Mouse (Mus musculus) lung, postnatal 36 days (tissue): Measurements from ENCODE around the gene 4930402F06Rik.
A peak's percentile ranks its signal among the peaks of the same experiment; 100 is the strongest.

Source experiments
- DNase-seq: peaks from one replicate; pipeline ENCODE4 v3.0.0; 2022; ENCODE audit warnings: mixed read lengths

Gene 4930402F06Rik

DNA sequence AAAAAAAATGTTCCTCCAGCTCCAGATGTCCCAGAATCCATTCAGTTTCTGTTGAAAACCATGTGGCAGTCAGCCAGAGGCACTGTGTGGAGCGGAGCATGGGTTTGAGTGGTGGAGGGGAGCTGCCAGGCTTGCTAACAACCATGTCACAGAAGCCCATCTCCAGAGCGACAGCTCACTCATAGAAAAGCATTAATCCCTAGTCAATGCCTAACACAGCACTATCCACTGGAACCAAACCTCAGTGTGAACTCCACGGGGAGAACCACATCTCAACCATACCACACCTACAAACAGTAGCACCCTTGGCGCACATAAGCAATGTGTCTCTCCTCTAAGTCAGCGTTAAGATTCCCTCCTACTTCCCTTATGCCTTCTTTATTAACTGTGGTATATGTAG is at the start of gene 4930402F06Rik:
TSS of gene 4930402F06Rik (minus strand) at position 80 of the 400 bp plus-strand sequence.
- DNase-seq = no peak

GRCm38 (mm10) chr2:35446300-35446699 is 49.3 kb upstream of the 4930402F06Rik start:
- DNase-seq = no peak

DNA sequence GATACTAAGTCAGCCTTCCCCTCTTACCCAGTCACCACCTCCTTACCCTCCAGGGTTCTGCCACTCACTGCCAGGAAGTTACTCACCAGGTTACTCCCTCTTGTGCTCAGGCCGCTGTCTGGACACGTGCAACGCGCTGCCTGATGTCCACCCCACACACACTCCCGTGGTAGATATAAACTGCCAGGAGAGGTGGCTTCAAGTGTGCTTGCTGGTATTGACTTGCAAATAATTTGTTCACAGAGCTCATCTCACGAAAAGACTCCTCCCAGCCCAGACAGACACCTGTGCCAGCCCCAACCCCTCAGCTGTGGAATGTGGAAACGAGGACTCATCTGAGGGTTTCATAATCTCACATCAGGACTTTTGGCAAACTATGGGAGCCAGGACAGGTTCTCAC is 48.6 kb upstream of the 4930402F06Rik start:
- no peak for DNase-seq

GRCm38 (mm10) chr2:35444764-35445262 is 47.8 kb upstream of the 4930402F06Rik start:
- no peak for DNase-seq

GRCm38 (mm10) chr2:35443981-35444763 is 47.2 kb upstream of the 4930402F06Rik start:
- DNase-seq = no peak

DNA sequence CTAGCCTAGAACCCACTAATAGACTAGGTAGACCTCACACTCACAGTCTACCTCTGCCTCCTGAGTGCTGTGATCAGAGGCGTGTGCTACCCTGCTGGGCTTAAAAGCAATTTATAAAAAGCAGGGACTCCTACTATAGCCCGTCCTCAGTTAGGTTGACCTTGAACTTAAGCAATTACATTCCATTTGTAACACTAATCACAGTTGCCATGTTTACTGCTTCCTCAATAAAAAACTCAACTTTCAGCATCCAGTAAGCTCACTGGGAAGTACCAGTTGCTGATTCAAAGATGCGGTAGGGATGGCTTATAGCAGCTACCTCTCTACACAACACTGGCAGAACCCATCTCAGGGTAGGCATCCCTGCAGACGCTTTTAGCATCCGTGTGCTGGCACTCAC is 46.4 kb upstream of the 4930402F06Rik start:
- no peak for DNase-seq

DNA sequence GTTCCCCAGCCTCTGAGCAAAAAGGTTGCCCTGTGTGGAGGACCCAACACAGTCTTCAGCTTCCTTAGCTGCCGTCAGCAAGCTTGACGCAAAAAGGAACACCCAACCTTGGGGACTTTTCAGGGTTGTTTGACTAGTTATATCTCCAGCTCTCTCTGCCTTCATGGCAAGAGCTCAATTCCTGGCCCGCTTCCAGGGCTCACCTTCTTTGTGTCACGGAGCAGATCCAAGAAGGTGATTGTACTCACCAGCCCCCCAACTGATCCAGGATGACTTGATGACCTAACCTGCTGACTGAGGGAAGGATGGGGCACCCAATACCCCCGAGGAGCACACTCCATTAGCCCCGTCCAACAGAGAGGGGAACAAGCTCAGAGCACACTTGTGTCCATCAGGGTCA is 45.1 kb upstream of the 4930402F06Rik start:
- DNase-seq = no peak

DNA sequence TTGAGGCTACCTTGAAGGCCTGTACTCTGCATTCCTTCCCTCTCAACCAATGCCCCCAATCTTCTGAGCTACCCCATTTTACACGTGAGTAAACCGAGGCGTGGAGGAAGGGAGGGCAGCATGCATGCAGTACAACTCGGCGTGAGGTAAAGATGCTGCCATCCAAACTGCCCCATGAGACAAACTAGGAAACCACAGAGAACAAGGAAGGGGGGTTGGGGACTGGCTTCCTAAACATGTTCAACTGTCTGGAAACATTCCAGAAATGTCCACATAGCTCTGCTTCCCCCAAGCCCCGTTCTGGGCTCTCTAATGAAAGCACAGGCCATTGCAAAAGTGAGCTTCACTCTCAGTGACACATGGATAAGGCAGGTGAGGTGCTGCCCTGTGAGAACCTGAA is 44.4 kb upstream of the 4930402F06Rik start:
- DNase-seq = no peak

GRCm38 (mm10) chr2:35440480-35440879 is 43.5 kb upstream of the 4930402F06Rik start:
- DNase-seq = no peak

GRCm38 (mm10) chr2:35437796-35438195 is 40.8 kb upstream of the 4930402F06Rik start:
- peak; percentile 62 for DNase-seq

DNA sequence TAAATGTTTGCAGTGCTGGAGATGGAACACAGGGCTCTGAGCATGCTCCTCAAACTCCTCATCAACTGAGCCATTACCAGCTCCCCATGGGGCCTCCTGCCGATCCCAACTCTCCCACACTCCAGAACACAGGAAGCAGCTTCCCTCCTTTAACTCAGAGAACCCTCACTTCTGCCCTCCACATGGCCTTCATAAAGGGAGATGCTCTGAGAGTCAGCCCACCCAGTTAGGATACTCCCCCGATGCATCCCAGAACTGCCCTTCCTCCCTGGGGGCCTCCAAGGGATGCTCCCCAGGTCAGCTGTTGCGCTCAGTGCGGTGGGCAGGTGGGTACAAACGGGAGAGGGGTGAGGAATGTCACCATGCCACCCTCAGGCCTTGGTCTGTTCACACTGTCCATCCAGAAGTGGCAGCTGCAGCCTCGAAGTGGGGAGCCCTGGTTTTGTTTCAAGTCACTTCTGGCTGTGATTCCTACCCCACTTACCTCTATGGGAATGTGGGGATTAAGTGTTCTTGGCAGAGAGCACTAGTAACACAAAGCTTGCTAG is 37.7 kb upstream of the 4930402F06Rik start:
- DNase-seq = no peak

- DNase-seq = peak; percentile 61
These were observed 36.5 kb upstream of the 4930402F06Rik start for GRCm38 (mm10) chr2:35433428-35433827.

DNA sequence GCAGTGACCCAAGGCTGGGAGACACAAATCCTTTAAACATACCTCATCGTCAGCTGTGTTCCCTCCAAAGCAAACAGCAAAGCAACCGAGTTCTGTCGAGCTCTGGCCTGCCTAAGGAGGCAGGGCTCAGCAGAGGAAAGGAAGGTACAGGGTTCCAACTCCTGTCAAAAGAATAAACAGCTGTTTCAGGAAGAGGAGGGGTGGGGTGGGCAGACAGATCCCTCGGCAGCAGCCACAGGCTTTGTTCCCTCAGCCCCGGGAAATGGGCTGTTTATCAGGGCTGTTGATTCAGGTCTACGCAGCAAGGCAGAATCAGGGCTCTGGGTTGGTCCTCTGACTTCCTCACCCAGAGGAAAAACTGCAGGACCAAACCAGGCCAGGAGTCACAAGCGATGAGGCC is 35.5 kb upstream of the 4930402F06Rik start:
- peak; percentile 83 for DNase-seq

DNA sequence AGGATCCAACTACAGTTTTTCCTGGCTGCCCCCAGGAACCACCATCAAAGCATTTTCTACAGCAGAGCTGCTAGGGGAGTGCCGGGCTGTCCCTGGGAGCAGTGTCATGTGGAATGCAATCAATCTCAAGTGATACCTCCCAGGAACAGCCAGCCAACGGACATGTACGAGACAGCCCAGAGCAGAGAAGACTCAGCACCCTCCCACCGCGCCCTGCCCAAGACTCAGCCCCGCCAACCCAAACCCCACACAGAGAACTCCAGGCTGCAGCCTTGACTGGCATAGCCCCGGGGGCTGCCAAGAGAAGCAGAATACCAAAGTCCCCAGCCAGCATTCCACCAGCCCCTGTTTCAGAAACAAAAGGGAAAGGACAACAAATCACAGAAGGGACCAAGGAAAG is 35.0 kb upstream of the 4930402F06Rik start:
- DNase-seq = peak; percentile 73

GRCm38 (mm10) chr2:35430806-35431205 is 33.8 kb upstream of the 4930402F06Rik start:
- no peak for DNase-seq

GRCm38 (mm10) chr2:35428615-35429300 is 31.8 kb upstream of the 4930402F06Rik start:
- no peak for DNase-seq

DNA sequence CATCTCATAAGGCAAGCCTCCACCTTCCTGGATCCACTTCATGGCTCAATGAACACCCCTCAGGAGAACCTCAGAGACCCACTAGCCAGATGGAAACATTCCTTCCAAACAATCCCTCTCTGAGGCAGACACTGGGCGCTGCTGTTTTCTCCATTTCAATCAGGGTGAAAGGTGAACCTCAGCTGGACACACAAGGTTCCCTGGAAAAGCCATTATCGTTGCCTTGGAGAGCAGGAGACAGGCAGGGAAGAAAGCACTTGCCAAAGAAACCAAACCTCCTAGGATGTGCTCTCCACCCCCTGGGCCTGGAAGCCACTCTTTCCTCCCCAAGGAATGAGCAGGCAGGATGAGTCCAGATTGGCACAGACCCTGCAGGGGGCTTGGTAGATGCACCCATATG is 30.6 kb upstream of the 4930402F06Rik start:
- DNase-seq = no peak

DNA sequence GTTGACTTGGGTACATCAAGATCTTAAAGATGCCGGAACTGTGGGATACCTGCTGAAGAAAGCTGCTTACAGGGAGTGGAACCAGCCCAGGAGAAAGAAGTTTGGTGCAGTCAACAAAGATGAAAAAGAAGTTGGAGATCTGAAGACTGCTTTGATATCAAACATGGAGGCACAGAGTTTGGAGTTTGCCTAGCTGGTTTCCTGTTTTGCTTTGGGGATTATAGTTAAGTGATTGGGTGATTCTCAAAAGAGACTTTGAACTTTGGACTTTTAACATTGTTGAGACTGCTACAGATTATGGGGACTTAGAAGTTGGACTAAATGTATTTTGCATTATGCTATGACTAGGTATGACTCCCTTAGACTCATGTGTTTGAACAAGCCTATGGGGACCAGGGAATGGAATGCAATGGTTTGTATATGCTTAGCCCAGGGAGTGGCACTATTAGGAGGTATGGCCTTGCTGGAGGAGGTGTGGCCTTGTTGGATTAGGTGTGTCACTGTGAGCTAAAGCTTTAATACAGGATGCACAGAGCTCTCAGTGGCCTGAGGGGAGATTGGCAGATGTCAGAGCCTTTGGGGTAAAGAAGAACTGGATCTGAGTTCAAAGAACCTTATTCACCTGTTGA is 26.9 kb upstream of the 4930402F06Rik start:
- no peak for DNase-seq

GRCm38 (mm10) chr2:35422384-35422783 is 25.4 kb upstream of the 4930402F06Rik start:
- DNase-seq = no peak

DNA sequence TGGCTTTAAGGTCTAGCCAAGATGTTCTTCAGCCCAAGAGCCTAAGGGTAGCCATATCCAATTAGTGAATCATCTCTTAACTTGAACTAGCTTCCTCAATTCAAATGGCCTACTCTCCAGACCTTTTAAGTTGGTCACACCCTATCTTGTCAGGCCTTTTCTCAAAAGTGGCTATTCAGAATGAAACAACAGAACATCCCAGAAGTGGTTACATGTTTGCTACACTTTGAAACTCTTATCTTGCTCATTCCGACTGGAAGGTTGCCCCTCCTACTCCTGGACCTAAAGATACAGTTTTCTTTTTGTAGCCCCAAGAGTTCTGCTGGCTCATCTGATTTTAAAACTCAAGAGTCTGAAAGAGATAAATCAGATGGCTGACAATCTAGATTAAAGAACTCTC is 23.7 kb upstream of the 4930402F06Rik start:
- DNase-seq = no peak

DNA sequence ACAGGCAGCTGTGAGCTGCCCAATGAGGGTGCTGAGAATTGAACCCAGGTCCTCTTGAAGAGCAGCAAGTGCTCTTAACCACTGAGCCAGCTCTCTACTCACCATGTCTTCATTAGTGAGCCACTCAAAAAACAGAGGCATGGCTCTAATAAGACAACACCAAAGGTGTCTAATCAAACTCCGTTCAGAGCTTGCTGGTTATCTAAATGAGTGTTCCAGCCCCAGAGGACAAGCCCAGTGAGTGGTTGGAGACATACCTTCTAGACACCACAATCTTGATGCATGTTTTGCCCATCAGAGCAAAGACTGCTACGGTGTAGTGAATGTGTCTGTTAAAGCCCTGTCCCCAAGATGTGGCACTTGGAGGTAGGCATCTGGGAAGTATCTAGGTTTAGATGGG is 22.7 kb upstream of the 4930402F06Rik start:
- DNase-seq = no peak

- DNase-seq = no peak
These were observed 22.3 kb upstream of the 4930402F06Rik start for GRCm38 (mm10) chr2:35419243-35419642.

- DNase-seq = no peak
These were observed 20.3 kb upstream of the 4930402F06Rik start for GRCm38 (mm10) chr2:35417231-35417630.
